Mouse (Mus musculus) forelimb bud, embryonic 11.5 days (tissue): ENCODE measurements around the gene Pfkfb1.

Experiments used
- DNase-seq: peaks from one replicate; pipeline ENCODE4 v3.0.0-alpha.2; 2012; ENCODE audit warnings: low read depth, low spot score

The Pfkfb1 gene

GRCm38 (mm10) chrX:150677505-150677904, 89.5 kb downstream of the Pfkfb1 start:
- no peak for DNase-seq
